Comparison of ENCODE assay signal across 21 mouse cellular contexts in genomic region chr3:80263095-80263494, GRCm38 (mm10).
DNase-seq lines count a peak whose midpoint lies in the region; ATAC-seq lines count a peak whose summit lies in the region.
"Had no signal": no experiment of that assay in that cellular context is flagged by ENCODE, and none has a peak within 500 bp of the region (broad histone marks: within the 10 kb centered on the region; RNA-seq: fewer than 3 reads in every experiment).

No protein-coding gene starts in this region.

- no peaks in the 10 kb centered on the region for H3K4me1 ChIP-seq in kidney, embryonic 15.5 days
- no peaks in the 10 kb centered on the region for H3K4me1 ChIP-seq in midbrain, embryonic 16.5 days (ENCODE audit: control insufficient read depth, insufficient read depth, low read length)
- H3K4me1 ChIP-seq in midbrain, embryonic 11.5 days (ENCODE audit: control insufficient read depth, insufficient read depth, low read length) = no peaks in the 10 kb centered on the region
- H3K4me1 ChIP-seq: embryonic facial prominence, embryonic 13.5 days; forebrain, embryonic 12.5 days; heart, embryonic 15.5 days; hindbrain, embryonic 13.5 days had no signal

- ATAC-seq in kidney, embryonic 15.5 days (replicated peaks; ENCODE audit: low FRiP score) = peak; percentile 91
- ATAC-seq in midbrain, embryonic 16.5 days = 0 out of 2 replicates have a peak, but pooled peaks have one; percentile 45
- no peak for ATAC-seq in midbrain, embryonic 11.5 days (ENCODE audit: low FRiP score)
- ATAC-seq: forebrain, embryonic 16.5 days had no signal

- WGBS in kidney, embryonic 15.5 days = 33% methylated on average over 2 of the region's 2 CpGs
- WGBS in midbrain, embryonic 16.5 days = 57% methylated on average over 2 of the region's 2 CpGs
- WGBS in midbrain, embryonic 11.5 days = 86% methylated on average over 2 of the region's 2 CpGs

- H3K4me3 ChIP-seq in kidney, embryonic 15.5 days (replicated peaks) = no peak overlapping the region
- H3K4me3 ChIP-seq in midbrain, embryonic 16.5 days (ENCODE audit: low read depth, low read length) = no peak overlapping the region
- H3K4me3 ChIP-seq in midbrain, embryonic 11.5 days (ENCODE audit: low read depth, low read length) = no peak overlapping the region
- H3K4me3 ChIP-seq: embryonic facial prominence, embryonic 13.5 days; forebrain, embryonic 12.5 days; heart, adult 2 months; heart, embryonic 15.5 days; hindbrain, embryonic 13.5 days had no signal

- H3K9me3 ChIP-seq in kidney, embryonic 15.5 days (replicated peaks) = peaks cover 4% of the 10 kb centered on the region; the same call in 1 of the 2 replicates
- no peaks in the 10 kb centered on the region for H3K9me3 ChIP-seq in midbrain, embryonic 16.5 days (replicated peaks; ENCODE audit: control insufficient read depth, low read length, poor library complexity, severe bottlenecking)
- H3K9me3 ChIP-seq in midbrain, embryonic 11.5 days (ENCODE audit: control insufficient read depth, low read length) = no peaks in the 10 kb centered on the region
- H3K9me3 ChIP-seq: forebrain, embryonic 12.5 days; heart, embryonic 15.5 days; hindbrain, embryonic 13.5 days had no signal

- no peak overlapping the region for H3K4me2 ChIP-seq in kidney, embryonic 15.5 days
- no peak overlapping the region for H3K4me2 ChIP-seq in midbrain, embryonic 16.5 days (ENCODE audit: low read length)
- H3K4me2 ChIP-seq in midbrain, embryonic 11.5 days = no peak overlapping the region
- H3K4me2 ChIP-seq: embryonic facial prominence, embryonic 13.5 days; forebrain, embryonic 12.5 days; heart, embryonic 11.5 days; heart, embryonic 15.5 days; hindbrain, embryonic 13.5 days had no signal

- H3K36me3 ChIP-seq in kidney, embryonic 15.5 days = no peaks in the 10 kb centered on the region
- H3K36me3 ChIP-seq in midbrain, embryonic 16.5 days (ENCODE audit: control insufficient read depth, insufficient read depth, low read length) = no peaks in the 10 kb centered on the region
- H3K36me3 ChIP-seq in midbrain, embryonic 11.5 days (ENCODE audit: control insufficient read depth, insufficient read depth, low read length) = no peaks in the 10 kb centered on the region
- H3K36me3 ChIP-seq: embryonic facial prominence, embryonic 13.5 days; forebrain, embryonic 12.5 days; heart, embryonic 15.5 days; hindbrain, embryonic 13.5 days had no signal

- H3K27me3 ChIP-seq in kidney, embryonic 15.5 days = no peaks in the 10 kb centered on the region
- no peaks in the 10 kb centered on the region for H3K27me3 ChIP-seq in midbrain, embryonic 16.5 days (ENCODE audit: control insufficient read depth, insufficient read depth, low read depth, low read length)
- no peaks in the 10 kb centered on the region for H3K27me3 ChIP-seq in midbrain, embryonic 11.5 days (ENCODE audit: control insufficient read depth, insufficient read depth, low read length)
- H3K27me3 ChIP-seq: CH12.LX; embryonic facial prominence, embryonic 13.5 days; forebrain, embryonic 12.5 days; heart, embryonic 15.5 days; hindbrain, embryonic 13.5 days had no signal

- DNase-seq in kidney, adult 11 months = no peak
- no peak for DNase-seq in midbrain, embryonic 11.5 days (ENCODE audit: low spot score, missing footprints)
- DNase-seq in adipocyte (ENCODE audit: low spot score) = peak; percentile 6
- DNase-seq in right cerebral cortex, postnatal 25 days = no peak
- no peak for DNase-seq in lung, postnatal 14 days
- DNase-seq: adrenal gland, postnatal 10 days; cerebellum, adult 11-12 months; cerebellum, adult 9-11 months; cerebellum, postnatal 36 days; gastrocnemius, postnatal 14 days; heart, adult 2 months; heart, postnatal 14 days had no signal

- H3K9ac ChIP-seq in kidney, embryonic 15.5 days = no peak overlapping the region
- H3K9ac ChIP-seq in midbrain, embryonic 16.5 days (ENCODE audit: low read depth, low read length) = no peak overlapping the region
- H3K9ac ChIP-seq in midbrain, embryonic 11.5 days (ENCODE audit: low read length) = no peak overlapping the region
- H3K9ac ChIP-seq: embryonic facial prominence, embryonic 13.5 days; forebrain, embryonic 12.5 days; heart, embryonic 15.5 days; hindbrain, embryonic 13.5 days had no signal

- no peak overlapping the region for H3K27ac ChIP-seq in kidney, embryonic 15.5 days
- no peak overlapping the region for H3K27ac ChIP-seq in midbrain, embryonic 16.5 days (ENCODE audit: low read length)
- H3K27ac ChIP-seq in midbrain, embryonic 11.5 days (ENCODE audit: low read depth, low read length) = no peak overlapping the region
- H3K27ac ChIP-seq: embryonic facial prominence, embryonic 13.5 days; forebrain, embryonic 12.5 days; heart, adult 2 months; heart, embryonic 15.5 days; hindbrain, embryonic 13.5 days had no signal
